Mouse (Mus musculus): Measurements from ENCODE around the gene Adamts13. TPM values are rescaled to one million over a fixed set of nuclear protein-coding genes. Genes with fewer than 3 reads are reported as not detected.

Adamts13 gene
- total RNA-seq (2021): not detected
- long read RNA-seq, experiment 1: 0 reads
- long read RNA-seq, experiment 2: 0 reads

GRCm38 (mm10) chr2:26973116-26973515 is at the start of gene Adamts13:
Gene Adamts13 (plus strand): TSS chr2:26973416.
- DNase-seq: no peak

- peak in 1 of 2 experiments; percentile 29 for DNase-seq
Observed at GRCm38 (mm10) chr2:26927745-26928476, 45.3 kb upstream of the Adamts13 start.

GRCm38 (mm10) chr2:26930390-26930789 is 42.8 kb upstream of the Adamts13 start:
- peak; percentile 51 to 71 for DNase-seq

- DNase-seq: no peak
Observed at GRCm38 (mm10) chr2:26932473-26933303, 40.5 kb upstream of the Adamts13 start.

- DNase-seq: peak; percentile 90 to 96
Observed at GRCm38 (mm10) chr2:26933304-26934055, 39.7 kb upstream of the Adamts13 start, which contains the start of the genes Surf4 and Stkld1. Gene Surf4 (minus strand): TSS chr2:26933928. Gene Stkld1 (plus strand): TSS chr2:26934047.

- no peak for DNase-seq
Observed at GRCm38 (mm10) chr2:26935286-26935685, 37.9 kb upstream of the Adamts13 start.

GRCm38 (mm10) chr2:26936425-26936824 is 36.8 kb upstream of the Adamts13 start:
- DNase-seq: no peak

- DNase-seq: peak in 1 of 2 experiments; percentile 19
Observed at GRCm38 (mm10) chr2:26941539-26941938, 31.7 kb upstream of the Adamts13 start.

GRCm38 (mm10) chr2:26943253-26943652 is 30.0 kb upstream of the Adamts13 start:
- no peak for DNase-seq

- DNase-seq: no peak
Observed at GRCm38 (mm10) chr2:26950411-26950810, 22.8 kb upstream of the Adamts13 start.

- DNase-seq: no peak
Observed at GRCm38 (mm10) chr2:26951346-26951905, 21.8 kb upstream of the Adamts13 start.

- DNase-seq: no peak
Observed at GRCm38 (mm10) chr2:26952193-26952592, 21.0 kb upstream of the Adamts13 start.

- DNase-seq: no peak
Observed at GRCm38 (mm10) chr2:26952866-26953265, 20.4 kb upstream of the Adamts13 start.

GRCm38 (mm10) chr2:26954735-26955395 is 18.4 kb upstream of the Adamts13 start:
- no peak for DNase-seq

GRCm38 (mm10) chr2:26956811-26957487 is 16.3 kb upstream of the Adamts13 start:
- DNase-seq: no peak

- DNase-seq: no peak
Observed at GRCm38 (mm10) chr2:26957488-26957859, 15.7 kb upstream of the Adamts13 start.

GRCm38 (mm10) chr2:26960756-26961155 is 12.5 kb upstream of the Adamts13 start:
- no peak for DNase-seq

GRCm38 (mm10) chr2:26963923-26964723 is 9.1 kb upstream of the Adamts13 start, which contains the start of gene Rexo4:
Gene Rexo4 (minus strand): TSS chr2:26964386.
- DNase-seq: peak; percentile 94 to 96

- no peak for DNase-seq
Observed at GRCm38 (mm10) chr2:26964724-26965370, 8.4 kb upstream of the Adamts13 start.

Measured in heart, adult 18-20 months (tissue).